Mouse (Mus musculus) stomach, postnatal 0 days (tissue): Measurements from ENCODE around the gene Suv39h1. TPM values are rescaled to one million over a fixed set of nuclear protein-coding genes. Genes with fewer than 3 reads are reported as not detected.
A peak's percentile ranks its signal among the peaks of the same experiment; 100 is the strongest.
"Not testable (repeated sequence)": the region's sequence is repeated elsewhere in the genome, so short reads cannot be mapped to it uniquely, and the experiment has no call there.

Experiments used
- ATAC-seq: fragments of 200-750 bp; cut with Nextera tagmentation; 2 replicates; pipeline ENCODE4 v1.8.0; 2017; ENCODE audit not compliant: low FRiP score, low TSS enrichment
- DNase-seq: peaks from one replicate; pipeline ENCODE4 v3.0.0-alpha.2; 2016; ENCODE audit warnings: low spot score
- H3K27ac ChIP-seq: fragments of 300-500 bp; sonication (generic); replicated peaks from 2 replicates; pipeline ENCODE4 v1.5.1; 2014; ENCODE audit warnings: mild to moderate bottlenecking, control low read depth
- H3K27me3 ChIP-seq: fragments of 300-500 bp; sonication (generic); 2 replicates; pipeline ENCODE4 v1.6.1; 2014; ENCODE audit warnings: low read length; ENCODE audit not compliant: control insufficient read depth, insufficient read depth
- H3K36me3 ChIP-seq: fragments of 300-500 bp; sonication (generic); 2 replicates; pipeline ENCODE4 v1.6.1; 2014; ENCODE audit warnings: low read length, mixed read lengths; ENCODE audit not compliant: control insufficient read depth, insufficient read depth
- H3K4me1 ChIP-seq: fragments of 300-500 bp; sonication (generic); replicated peaks from 2 replicates; pipeline ENCODE4 v1.6.1; 2014; ENCODE audit warnings: antibody characterized with exemption; ENCODE audit not compliant: control insufficient read depth, insufficient read depth
- H3K4me2 ChIP-seq: fragments of 300-500 bp; sonication (generic); replicated peaks from 2 replicates; pipeline ENCODE4 v1.6.1; 2014; ENCODE audit warnings: low read depth, mild to moderate bottlenecking, control low read depth, moderate library complexity
- H3K4me3 ChIP-seq: fragments of 300-500 bp; sonication (generic); 2 replicates; pipeline ENCODE4 v1.5.1; 2014; ENCODE audit warnings: low read depth, low read length, control low read depth
- H3K9ac ChIP-seq: fragments of 300-500 bp; sonication (generic); 2 replicates; pipeline ENCODE4 v1.6.1; 2014; ENCODE audit warnings: mild to moderate bottlenecking, low read length, control low read depth, mixed read lengths
- H3K9me3 ChIP-seq: fragments of 300-500 bp; sonication (generic); 2 replicates; pipeline ENCODE4 v1.6.1; 2016; ENCODE audit warnings: low read length; ENCODE audit not compliant: control insufficient read depth
- CTCF ChIP-seq: IDR thresholded peaks from 2 replicates; pipeline ENCODE4 v1.5.1; 2016; ENCODE audit warnings: antibody characterized with exemption, low read depth, mild to moderate bottlenecking, moderate library complexity
- EP300 ChIP-seq: optimal IDR thresholded peaks from 2 replicates; pipeline ENCODE3; 2016; ENCODE audit warnings: antibody characterized with exemption
- WGBS: fragments of 180-500 bp; shearing (Covaris S2); extraction: QIAGEN DNeasy Blood & Tissue Kit; methylation state at CpG from one replicate; pipeline ENCODE4 v1.1.7; 2014; 5-methylcytosine and 5-hydroxymethylcytosine counted together
- polyA plus RNA-seq: library from polyadenylated mRNA; unstranded; fragments of >200 nt; fragmentation: Nextera tagmentation; extraction: Ambion mirVana; gene quantifications from 2 replicates; pipeline ENCODE4 v1.2.1, GENCODE M21; 2015

Suv39h1 gene
- polyA plus RNA-seq, 1 experiment from 2014 or later, result 12.3 TPM

DNA sequence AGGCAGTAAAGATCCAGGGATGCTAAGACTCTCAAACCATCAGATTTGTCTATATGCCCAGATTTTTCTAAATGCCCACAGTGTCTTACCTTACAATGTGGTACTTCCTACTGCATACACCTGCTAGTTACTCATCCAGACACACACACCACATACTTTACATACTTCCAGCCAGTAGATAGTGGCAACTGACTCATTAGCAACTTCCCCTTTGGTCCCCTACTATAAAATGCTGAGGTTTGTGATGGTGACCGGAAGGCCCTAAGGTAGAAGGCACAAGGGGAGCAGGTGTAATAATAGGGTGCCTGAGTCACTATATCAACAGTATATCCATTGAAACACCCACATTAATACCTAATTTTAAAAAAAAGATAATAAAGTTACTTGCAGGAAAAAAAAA is 5.4 kb downstream of the Suv39h1 start:
- ATAC-seq (no peak), DNase-seq (no peak)
- Histone ChIP-seq H3K9me3 (no peaks in the 10 kb centered on the region), H3K4me2 (no peak overlapping the region), H3K27ac (no peak overlapping the region), H3K4me1 (no peaks in the 10 kb centered on the region), H3K9ac (no peak overlapping the region), H3K27me3 (no peaks in the 10 kb centered on the region), H3K4me3 (no peak overlapping the region), H3K36me3 (no peaks in the 10 kb centered on the region)
- no peak for TF ChIP-seq EP300
- TF ChIP-seq CTCF, result no peak
- WGBS, result 94% methylated on average over 1 of the region's 1 CpGs

DNA sequence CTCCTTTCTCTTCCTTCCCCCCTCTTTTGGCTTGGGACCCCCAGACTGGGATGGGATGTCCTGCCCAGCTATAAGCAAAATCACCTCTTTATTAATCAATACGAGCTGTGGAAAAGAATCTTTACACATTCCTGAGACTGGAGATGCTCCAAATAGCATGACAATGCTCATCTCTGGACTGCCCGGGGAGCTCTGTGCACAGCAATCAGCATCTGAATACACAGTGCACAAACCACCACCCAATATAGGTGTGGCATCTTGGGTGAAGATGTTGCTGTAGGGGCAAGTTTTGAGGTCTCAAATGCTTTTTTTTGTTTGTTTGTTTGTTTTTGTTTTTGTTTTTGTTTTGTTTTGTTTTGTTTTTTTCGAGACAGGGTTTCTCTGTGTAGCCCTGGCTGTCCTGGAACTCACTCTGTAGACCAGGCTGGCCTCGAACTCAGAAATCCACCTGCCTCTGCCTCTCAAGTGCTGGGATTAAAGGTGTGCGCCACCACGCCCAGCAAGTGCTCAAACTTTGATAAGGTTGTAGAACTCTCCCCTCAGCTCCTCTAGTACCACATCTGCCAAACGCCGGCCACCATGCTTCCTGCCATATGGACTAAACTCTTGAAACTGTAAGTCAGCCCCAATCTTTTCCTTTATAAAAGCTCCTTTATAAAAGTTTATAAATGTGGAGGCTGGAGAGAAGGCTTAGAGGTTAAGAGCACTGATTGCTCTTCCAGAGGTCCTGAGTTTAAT is 23.3 kb downstream of the Suv39h1 start:
- H3K9ac ChIP-seq, H3K27me3 ChIP-seq, H3K4me1 ChIP-seq, ATAC-seq, H3K36me3 ChIP-seq, H3K9me3 ChIP-seq, H3K27ac ChIP-seq, H3K4me3 ChIP-seq, DNase-seq, H3K4me2 ChIP-seq: not testable (repeated sequence)
- 87% methylated on average over 7 of the region's 8 CpGs for WGBS

GRCm38 (mm10) chrX:8033009-8033408 is 41.6 kb downstream of the Suv39h1 start:
- H3K9me3 ChIP-seq, result no peaks in the 10 kb centered on the region
- H3K27ac ChIP-seq, result no peak overlapping the region
- 69% methylated on average over 1 of the region's 1 CpGs for WGBS
- ATAC-seq, result no peak
- H3K4me3 ChIP-seq, result no peak overlapping the region
- H3K9ac ChIP-seq, result no peak overlapping the region
- TF ChIP-seq EP300 (no peak), CTCF (peak; percentile 39)
- H3K4me2 ChIP-seq, result no peak overlapping the region
- no peak for DNase-seq
- no peaks in the 10 kb centered on the region for H3K4me1 ChIP-seq
- H3K27me3 ChIP-seq, result no peaks in the 10 kb centered on the region
- no peaks in the 10 kb centered on the region for H3K36me3 ChIP-seq

DNA sequence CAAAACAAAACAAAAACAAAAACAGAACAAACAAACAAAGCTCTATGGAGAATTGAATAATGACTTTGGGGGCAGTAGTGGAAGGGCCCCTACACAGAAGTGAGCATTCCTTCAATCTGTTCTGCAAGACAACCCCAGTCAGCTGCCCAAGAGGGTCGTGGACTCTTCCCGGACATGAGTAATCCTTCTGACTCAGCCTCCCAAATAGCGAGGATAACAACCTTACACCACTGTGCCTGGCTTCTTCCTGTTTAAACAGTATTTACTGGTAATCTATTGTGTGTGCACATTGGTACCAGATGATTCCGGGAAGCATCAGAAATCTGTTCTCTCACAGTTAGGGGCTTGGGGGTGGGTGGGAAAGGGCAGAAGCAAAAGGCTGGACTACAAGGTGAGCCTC is 47.7 kb downstream of the Suv39h1 start:
- TF ChIP-seq EP300, result no peak
- no peak for TF ChIP-seq CTCF
- Histone ChIP-seq H3K9me3 (no peaks in the 10 kb centered on the region), H3K4me3 (no peak overlapping the region), H3K27ac (no peak overlapping the region), H3K4me2 (no peak overlapping the region), H3K27me3 (no peaks in the 10 kb centered on the region), H3K9ac (no peak overlapping the region), H3K4me1 (no peaks in the 10 kb centered on the region), H3K36me3 (no peaks in the 10 kb centered on the region)
- no peak for DNase-seq
- no peak for ATAC-seq
- 71% methylated on average over 4 of the region's 4 CpGs for WGBS

GRCm38 (mm10) chrX:8024795-8025194 is 49.8 kb downstream of the Suv39h1 start:
- Histone ChIP-seq H3K9me3 (no peaks in the 10 kb centered on the region), H3K27me3 (no peaks in the 10 kb centered on the region), H3K27ac (no peak overlapping the region), H3K4me2 (no peak overlapping the region), H3K9ac (no peak overlapping the region), H3K4me1 (no peaks in the 10 kb centered on the region), H3K4me3 (no peak overlapping the region), H3K36me3 (no peaks in the 10 kb centered on the region)
- TF ChIP-seq CTCF (peak; percentile 14; the same call in 1 of the 2 replicates), EP300 (no peak)
- 61% methylated on average over 2 of the region's 2 CpGs for WGBS
- no peak for DNase-seq
- no peak for ATAC-seq

- H3K27me3 ChIP-seq, result no peaks in the 10 kb centered on the region
- no peak overlapping the region for H3K9ac ChIP-seq
- 80% methylated on average over 2 of the region's 2 CpGs for WGBS
Measured at GRCm38 (mm10) chrX:8020111-8020778, 54.3 kb downstream of the Suv39h1 start.

More at GRCm38 (mm10) chrX:8020111-8020778, 54.3 kb downstream of the Suv39h1 start:
- Histone ChIP-seq H3K9me3 (no peaks in the 10 kb centered on the region), H3K27ac (no peak overlapping the region), H3K36me3 (no peaks in the 10 kb centered on the region), H3K4me2 (no peak overlapping the region), H3K4me3 (no peak overlapping the region), H3K4me1 (no peaks in the 10 kb centered on the region)
- TF ChIP-seq CTCF (peak; percentile 35), EP300 (no peak)
- ATAC-seq (no peak), DNase-seq (no peak)
